Mouse (Mus musculus) T-helper 2 cell (primary cell): Measurements from ENCODE around the gene Pou3f3.

Source experiments
- in situ Hi-C: fragments of 300-600 bp; cut with MboI, MseI; formaldehyde crosslinking; loops from one replicate; pipeline ENCODE4 v1.15.1; 2025; ENCODE audit warnings: high pct_unique_total_duplicates

Pou3f3 gene

GRCm38 (mm10) chr1:42694665-42695577 lies 647 bp upstream of the Pou3f3 start:
- in situ Hi-C loops, result no loop called here

- in situ Hi-C loops, result no loop called here
Observed at GRCm38 (mm10) chr1:42696371-42697031, 933 bp downstream of the Pou3f3 start.

GRCm38 (mm10) chr1:42697321-42697755 lies 1.8 kb downstream of the Pou3f3 start:
- in situ Hi-C loops, result no loop called here

- in situ Hi-C loops, result no loop called here
Observed at GRCm38 (mm10) chr1:42697756-42698583, 2.4 kb downstream of the Pou3f3 start.

GRCm38 (mm10) chr1:42698584-42699333 lies 3.2 kb downstream of the Pou3f3 start:
- in situ Hi-C loops, result no loop called here

DNA sequence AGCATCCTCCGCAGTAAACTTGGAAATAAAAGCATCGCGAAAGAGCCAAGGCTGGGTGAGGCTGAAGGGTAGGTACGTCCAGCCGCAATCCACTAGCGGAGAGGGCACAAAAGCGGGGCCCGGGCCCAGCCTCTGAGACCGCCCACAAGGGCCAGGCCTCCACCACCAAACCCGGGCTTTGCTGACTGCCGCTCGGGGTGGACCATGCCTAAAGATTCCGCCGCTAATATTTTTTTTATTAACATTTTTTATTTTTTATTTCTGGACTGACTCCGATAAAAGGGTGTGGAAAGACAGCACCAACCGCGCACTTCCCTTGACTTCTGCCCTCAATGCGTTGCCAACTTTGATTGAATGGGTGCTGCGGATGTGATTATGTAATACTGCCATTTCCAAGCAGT lies 3.9 kb downstream of the Pou3f3 start:
- in situ Hi-C loops, result no loop called here

GRCm38 (mm10) chr1:42700171-42700570 lies 4.6 kb downstream of the Pou3f3 start:
- in situ Hi-C loops, result loop anchor here (10.0 kb wide), 1 partner anchor 445 kb away; no protein-coding TSS in a partner anchor

GRCm38 (mm10) chr1:42700815-42701214 lies 5.2 kb downstream of the Pou3f3 start:
- in situ Hi-C loops, result loop anchor here (10.0 kb wide), 1 partner anchor 444 kb away; no protein-coding TSS in a partner anchor

DNA sequence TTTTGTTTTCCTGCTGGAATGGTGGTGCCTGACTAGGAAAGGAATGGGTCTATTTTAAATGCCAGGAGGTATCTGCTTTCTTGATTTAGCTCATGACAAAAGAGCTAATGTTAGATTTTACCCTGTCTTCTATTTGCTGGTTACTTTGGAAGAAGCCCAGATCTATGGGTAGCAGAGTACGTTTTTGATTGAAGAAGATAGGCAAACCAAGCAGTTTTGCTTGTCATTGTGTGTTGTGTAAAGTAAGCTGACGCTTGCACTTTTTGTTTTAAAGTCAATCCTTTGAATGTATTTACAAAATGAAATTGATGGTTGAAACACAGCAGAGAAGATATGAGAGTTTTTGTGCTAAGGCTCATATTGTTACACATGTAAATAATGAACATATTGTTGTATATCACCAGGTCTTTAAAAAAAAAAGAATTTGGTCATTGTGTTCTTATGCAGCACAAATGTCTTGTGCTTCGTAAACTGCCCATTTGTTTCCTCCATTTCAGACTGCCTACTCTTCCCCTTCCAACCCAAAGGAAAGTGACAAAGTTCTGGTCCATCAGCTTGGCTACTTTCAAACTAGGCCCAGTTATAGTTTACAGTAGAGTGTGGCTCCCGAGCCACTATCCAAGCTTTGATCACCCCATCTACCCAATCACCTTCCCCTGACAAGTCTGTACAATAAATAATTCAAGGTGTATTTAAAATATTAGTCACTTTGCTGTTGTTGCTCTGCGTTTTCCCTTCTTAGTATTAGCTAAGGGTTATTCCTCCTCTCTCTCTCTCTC lies 6.5 kb downstream of the Pou3f3 start:
- in situ Hi-C loops, result loop anchor here (10.0 kb wide), 1 partner anchor 443 kb away; no protein-coding TSS in a partner anchor

GRCm38 (mm10) chr1:42702984-42703383 lies 7.4 kb downstream of the Pou3f3 start:
- in situ Hi-C loops, result loop anchor here (10.0 kb wide), 1 partner anchor 442 kb away; no protein-coding TSS in a partner anchor

DNA sequence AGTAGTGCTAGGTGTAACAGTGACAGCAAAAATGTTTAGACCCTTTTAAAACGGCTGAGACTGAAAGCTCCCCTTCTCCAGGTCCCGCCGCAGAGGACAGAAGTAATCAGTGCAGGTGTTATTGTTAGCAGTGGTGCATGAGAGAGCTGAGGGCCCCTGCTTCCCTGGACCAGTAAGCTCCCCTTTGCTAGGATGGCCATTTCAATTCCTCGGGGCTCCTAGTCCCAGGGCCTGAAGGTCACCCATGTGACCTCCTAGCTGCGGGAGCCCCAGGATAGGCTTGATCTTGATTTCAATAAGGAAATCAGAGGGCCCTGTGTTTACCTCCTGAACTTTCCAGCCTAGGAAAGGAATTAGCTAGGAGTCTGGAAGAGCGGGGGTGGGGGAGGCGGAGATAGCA lies 7.9 kb downstream of the Pou3f3 start:
- in situ Hi-C loops, result loop anchor here (10.0 kb wide), 1 partner anchor 441 kb away; no protein-coding TSS in a partner anchor

GRCm38 (mm10) chr1:42703851-42704613 lies 8.5 kb downstream of the Pou3f3 start:
- in situ Hi-C loops, result loop anchor here (10.0 kb wide), 1 partner anchor 441 kb away; no protein-coding TSS in a partner anchor

GRCm38 (mm10) chr1:42704981-42705810 lies 9.6 kb downstream of the Pou3f3 start:
- in situ Hi-C loops, result loop anchor here (10.0 kb wide), 1 partner anchor 440 kb away; no protein-coding TSS in a partner anchor

- in situ Hi-C loops, result loop anchor here (10.0 kb wide), 1 partner anchor 439 kb away; no protein-coding TSS in a partner anchor
Observed at GRCm38 (mm10) chr1:42705811-42706160, 10.2 kb downstream of the Pou3f3 start.

GRCm38 (mm10) chr1:42707196-42707595 lies 11.6 kb downstream of the Pou3f3 start:
- in situ Hi-C loops, result loop anchor here (10.0 kb wide), 1 partner anchor 438 kb away; no protein-coding TSS in a partner anchor

DNA sequence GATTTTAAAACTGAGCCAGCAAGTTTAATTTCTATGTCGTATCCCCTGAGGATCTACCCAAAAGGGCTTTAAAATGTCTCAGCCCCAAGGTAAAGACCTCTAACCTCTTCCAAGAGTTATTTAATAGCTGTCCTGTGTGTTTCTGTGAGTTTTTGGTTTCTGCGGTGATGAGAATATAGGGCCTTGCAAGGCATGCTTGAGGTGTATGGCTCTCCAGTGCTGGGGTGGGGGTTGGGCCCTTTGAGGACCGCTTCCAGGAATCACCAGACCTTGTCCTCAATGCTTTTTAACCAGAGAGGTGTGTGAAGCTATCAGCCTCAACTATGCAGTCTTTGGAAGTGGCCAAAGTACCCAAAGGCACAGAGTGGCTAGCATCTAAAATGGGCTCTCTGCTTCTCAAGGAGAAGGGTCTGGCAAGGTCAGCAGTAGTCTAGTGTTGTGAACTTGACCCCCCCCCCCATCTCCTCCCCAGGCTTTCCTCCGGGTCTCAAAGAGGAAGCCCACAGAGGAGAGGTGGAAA lies 12.1 kb downstream of the Pou3f3 start:
- in situ Hi-C loops, result loop anchor here (10.0 kb wide), 1 partner anchor 437 kb away; no protein-coding TSS in a partner anchor

GRCm38 (mm10) chr1:42709024-42709423 lies 13.5 kb downstream of the Pou3f3 start:
- in situ Hi-C loops, result loop anchor here (10.0 kb wide), 1 partner anchor 436 kb away; no protein-coding TSS in a partner anchor
